Mouse (Mus musculus): ENCODE results near the gene 9430015G10Rik. TPM values are rescaled to one million over a fixed set of nuclear protein-coding genes. Genes with fewer than 3 reads are reported as not detected.

The 9430015G10Rik gene
- polyA plus RNA-seq, 1 experiment from 2014 or later, result 23.7 TPM

Other genes with a start within 250 kb of the 9430015G10Rik start
- gene Tas1r3, start 246.6 kb upstream of the 9430015G10Rik start, polyA plus RNA-seq (2016; fragmentation: Nextera tagmentation; extraction: Ambion mirVana), result 0.13 and 0.19 TPM in 2 replicates
- 9.2 and 10.1 TPM in 2 replicates for gene Cptp, start 240.5 kb upstream of the 9430015G10Rik start, polyA plus RNA-seq (2016; fragmentation: Nextera tagmentation; extraction: Ambion mirVana)
- gene Ints11, start 240.4 kb upstream of the 9430015G10Rik start, polyA plus RNA-seq (2016; fragmentation: Nextera tagmentation; extraction: Ambion mirVana), result 37.8 and 38.3 TPM in 2 replicates
- gene Pusl1, start 218.2 kb upstream of the 9430015G10Rik start, polyA plus RNA-seq (2016; fragmentation: Nextera tagmentation; extraction: Ambion mirVana), result 31.2 and 31.5 TPM in 2 replicates
- 13.8 and 14.2 TPM in 2 replicates for gene Acap3, start 218.2 kb upstream of the 9430015G10Rik start, polyA plus RNA-seq (2016; fragmentation: Nextera tagmentation; extraction: Ambion mirVana)
- 101 and 107 TPM in 2 replicates for gene Ube2j2, start 166.2 kb upstream of the 9430015G10Rik start, polyA plus RNA-seq (2016; fragmentation: Nextera tagmentation; extraction: Ambion mirVana)
- 21.1 and 23.8 TPM in 2 replicates for gene C1qtnf12, start 147.7 kb upstream of the 9430015G10Rik start, polyA plus RNA-seq (2016; fragmentation: Nextera tagmentation; extraction: Ambion mirVana)
- gene B3galt6, start 117.3 kb upstream of the 9430015G10Rik start, polyA plus RNA-seq (2016; fragmentation: Nextera tagmentation; extraction: Ambion mirVana), result 10.3 and 11.0 TPM in 2 replicates
- 138 and 140 TPM in 2 replicates for gene Sdf4, start 117.1 kb upstream of the 9430015G10Rik start, polyA plus RNA-seq (2016; fragmentation: Nextera tagmentation; extraction: Ambion mirVana)
- gene Tnfrsf4, start 96.1 kb upstream of the 9430015G10Rik start, polyA plus RNA-seq (2016; fragmentation: Nextera tagmentation; extraction: Ambion mirVana), result 0.37 TPM in 1 of 2 replicates, not detected in the other
- gene Tnfrsf18, start 83.8 kb upstream of the 9430015G10Rik start, polyA plus RNA-seq (2016; fragmentation: Nextera tagmentation; extraction: Ambion mirVana), result 1.9 and 2.1 TPM in 2 replicates
- 0.14 and 0.24 TPM in 2 replicates for gene Ttll10, start 50.6 kb upstream of the 9430015G10Rik start, polyA plus RNA-seq (2016; fragmentation: Nextera tagmentation; extraction: Ambion mirVana)
- gene Rnf223, start 20.5 kb downstream of the 9430015G10Rik start, polyA plus RNA-seq (2016; fragmentation: Nextera tagmentation; extraction: Ambion mirVana), result 0.28 and 0.33 TPM in 2 replicates
- gene Agrn, start 87.5 kb downstream of the 9430015G10Rik start, polyA plus RNA-seq (2016; fragmentation: Nextera tagmentation; extraction: Ambion mirVana), result 69.5 and 81.5 TPM in 2 replicates
- gene Isg15, start 90.8 kb downstream of the 9430015G10Rik start, polyA plus RNA-seq (2016; fragmentation: Nextera tagmentation; extraction: Ambion mirVana), result 1.8 and 2.8 TPM in 2 replicates
- gene AW011738, start 93.3 kb downstream of the 9430015G10Rik start, polyA plus RNA-seq (2016; fragmentation: Nextera tagmentation; extraction: Ambion mirVana), result 3.4 and 4.3 TPM in 2 replicates
- gene Perm1, start 105.9 kb downstream of the 9430015G10Rik start, polyA plus RNA-seq (2016; fragmentation: Nextera tagmentation; extraction: Ambion mirVana), result 1.3 and 1.6 TPM in 2 replicates
- 18.0 and 18.2 TPM in 2 replicates for gene Plekhn1, start 124.9 kb downstream of the 9430015G10Rik start, polyA plus RNA-seq (2016; fragmentation: Nextera tagmentation; extraction: Ambion mirVana)
- gene Noc2l, start 126.0 kb downstream of the 9430015G10Rik start, polyA plus RNA-seq (2016; fragmentation: Nextera tagmentation; extraction: Ambion mirVana), result 49.3 and 54.7 TPM in 2 replicates
- 3.1 and 3.2 TPM in 2 replicates for gene Samd11, start 145.7 kb downstream of the 9430015G10Rik start, polyA plus RNA-seq (2016; fragmentation: Nextera tagmentation; extraction: Ambion mirVana)
- gene Vmn2r-ps159, start 221.1 kb downstream of the 9430015G10Rik start, polyA plus RNA-seq (2016; fragmentation: Nextera tagmentation; extraction: Ambion mirVana), result not detected in 2 replicates

Measured in heart, embryonic 12.5 days (tissue).